Mouse (Mus musculus) heart, embryonic 13.5 days (tissue): ENCODE results near the gene Exog. TPM values are rescaled to one million over a fixed set of nuclear protein-coding genes. Genes with fewer than 3 reads are reported as not detected.

Experiments used
- ATAC-seq: fragments of 200-750 bp; cut with Nextera tagmentation; 2 replicates; pipeline ENCODE4 v1.8.0; 2017; ENCODE audit warnings: moderate TSS enrichment; ENCODE audit not compliant: insufficient number of reproducible peaks, low FRiP score, low TSS enrichment; ENCODE audit errors: extremely low read depth
- H3K27ac ChIP-seq: fragments of 300-500 bp; sonication (generic); replicated peaks from 2 replicates; pipeline ENCODE4 v1.5.1; 2015; ENCODE audit warnings: moderate library complexity, mild to moderate bottlenecking, inconsistent platforms
- H3K27me3 ChIP-seq: fragments of 300-500 bp; sonication (generic); replicated peaks from 2 replicates; pipeline ENCODE4 v1.6.1; 2015; ENCODE audit warnings: mild to moderate bottlenecking, inconsistent platforms
- H3K36me3 ChIP-seq: fragments of 300-500 bp; sonication (generic); 2 replicates; pipeline ENCODE4 v1.6.1; 2015; ENCODE audit warnings: mild to moderate bottlenecking, inconsistent platforms
- H3K4me1 ChIP-seq: fragments of 300-500 bp; sonication (generic); 2 replicates; pipeline ENCODE4 v1.6.1; 2015; ENCODE audit warnings: inconsistent platforms
- H3K4me2 ChIP-seq: fragments of 300-500 bp; sonication (generic); 2 replicates; pipeline ENCODE4 v1.6.1; 2015; ENCODE audit warnings: inconsistent platforms, mild to moderate bottlenecking, moderate library complexity
- H3K4me3 ChIP-seq: fragments of 300-500 bp; sonication (generic); 2 replicates; pipeline ENCODE4 v1.5.1; 2015; ENCODE audit warnings: moderate library complexity, mild to moderate bottlenecking, inconsistent platforms
- H3K9ac ChIP-seq: fragments of 300-500 bp; sonication (generic); 2 replicates; pipeline ENCODE4 v1.6.1; 2015; ENCODE audit warnings: inconsistent platforms, mild to moderate bottlenecking, moderate library complexity
- H3K9me3 ChIP-seq: fragments of 300-500 bp; sonication (generic); 2 replicates; pipeline ENCODE4 v1.6.1; 2016; ENCODE audit warnings: inconsistent platforms
- WGBS: fragments of 180-500 bp; shearing (Covaris S2); methylation state at CpG from one replicate; pipeline ENCODE4 v1.1.7; 2015; ENCODE audit warnings: mixed read lengths; 5-methylcytosine and 5-hydroxymethylcytosine counted together
- polyA plus RNA-seq: library from polyadenylated mRNA; unstranded; fragments of >200 nt; fragmentation: Nextera tagmentation; extraction: Ambion mirVana; gene quantifications from 2 replicates; pipeline ENCODE4 v1.2.1, GENCODE M21; 2015

Gene Exog
- polyA plus RNA-seq, 1 experiment from 2014 or later, result 12.4 TPM

- WGBS, result 64% methylated on average over 6 of the region's 6 CpGs
- peaks cover 56% of the 10 kb centered on the region for H3K36me3 ChIP-seq
Measured at GRCm38 (mm10) chr9:119510902-119511301, 66.2 kb downstream of the Exog start.

GRCm38 (mm10) chr9:119512993-119513392 lies 68.2 kb downstream of the Exog start:
- no peak overlapping the region for H3K4me3 ChIP-seq

More at GRCm38 (mm10) chr9:119510902-119511301, 66.2 kb downstream of the Exog start:
- Histone ChIP-seq H3K9me3 (peaks cover 12% of the 10 kb centered on the region), H3K27ac (no peak overlapping the region), H3K4me2 (no peak overlapping the region), H3K9ac (no peak overlapping the region), H3K4me3 (no peak overlapping the region), H3K27me3 (peaks cover 11% of the 10 kb centered on the region), H3K4me1 (no peaks in the 10 kb centered on the region)
- no peak for ATAC-seq

GRCm38 (mm10) chr9:119513816-119514215 lies 69.1 kb downstream of the Exog start:
- 79% methylated on average over 8 of the region's 8 CpGs for WGBS
- no peak for ATAC-seq
- H3K27ac ChIP-seq, result no peak overlapping the region
- no peaks in the 10 kb centered on the region for H3K9me3 ChIP-seq
- no peak overlapping the region for H3K4me3 ChIP-seq
- H3K9ac ChIP-seq, result no peak overlapping the region
- peaks cover 28% of the 10 kb centered on the region for H3K27me3 ChIP-seq
- H3K4me2 ChIP-seq, result no peak overlapping the region
- H3K36me3 ChIP-seq, result peaks cover 37% of the 10 kb centered on the region
- H3K4me1 ChIP-seq, result peaks cover 24% of the 10 kb centered on the region

More at GRCm38 (mm10) chr9:119512993-119513392, 68.2 kb downstream of the Exog start:
- ATAC-seq, result no peak
- 0 out of 2 replicates have a peak, but pooled peaks cover 2% of the 10 kb centered on the region for H3K9me3 ChIP-seq
- H3K4me2 ChIP-seq, result no peak overlapping the region
- peaks cover 16% of the 10 kb centered on the region for H3K4me1 ChIP-seq
- WGBS, result 74% methylated on average over 9 of the region's 9 CpGs
- no peak overlapping the region for H3K9ac ChIP-seq
- peaks cover 22% of the 10 kb centered on the region for H3K27me3 ChIP-seq
- H3K27ac ChIP-seq, result no peak overlapping the region
- peaks cover 45% of the 10 kb centered on the region for H3K36me3 ChIP-seq

GRCm38 (mm10) chr9:119514986-119515385 lies 70.2 kb downstream of the Exog start:
- no peak overlapping the region for H3K27ac ChIP-seq
- peaks cover 31% of the 10 kb centered on the region for H3K4me1 ChIP-seq
- no peak overlapping the region for H3K9ac ChIP-seq
- ATAC-seq, result no peak
- H3K36me3 ChIP-seq, result peaks cover 29% of the 10 kb centered on the region
- H3K27me3 ChIP-seq, result peaks cover 28% of the 10 kb centered on the region
- H3K9me3 ChIP-seq, result no peaks in the 10 kb centered on the region
- H3K4me2 ChIP-seq, result no peak overlapping the region
- no peak overlapping the region for H3K4me3 ChIP-seq
- 76% methylated on average over 8 of the region's 8 CpGs for WGBS

Other genes starting within 250 kb of the Exog start
- gene Slc22a13, start 235.8 kb upstream of the Exog start, polyA plus RNA-seq, result not detected in 2 replicates
- 7.4 and 7.8 TPM in 2 replicates for gene Oxsr1, start 122.5 kb upstream of the Exog start, polyA plus RNA-seq
- 79.7 and 88.5 TPM in 2 replicates for gene Acaa1a, start 105.3 kb upstream of the Exog start, polyA plus RNA-seq
- 14.2 and 14.5 TPM in 2 replicates for gene Myd88, start 103.5 kb upstream of the Exog start, polyA plus RNA-seq
- 1.2 and 2.6 TPM in 2 replicates for gene Xylb, start 87.6 kb upstream of the Exog start, polyA plus RNA-seq
- 0.10 TPM in 1 of 2 replicates, not detected in the other for gene Slc22a14, start 79.4 kb upstream of the Exog start, polyA plus RNA-seq
- gene Acvr2b, start 42.8 kb upstream of the Exog start, polyA plus RNA-seq, result 13.2 and 17.2 TPM in 2 replicates
- gene Scn5a, start 134.1 kb downstream of the Exog start, polyA plus RNA-seq, result 7.4 and 7.8 TPM in 2 replicates